Mouse (Mus musculus): Measurements from ENCODE around the gene Smpdl3a. TPM values are rescaled to one million over a fixed set of nuclear protein-coding genes. Genes with fewer than 3 reads are reported as not detected.

Gene Smpdl3a
- polyA plus RNA-seq, 1 experiment from 2014 or later, result 10.8 TPM

DNA sequence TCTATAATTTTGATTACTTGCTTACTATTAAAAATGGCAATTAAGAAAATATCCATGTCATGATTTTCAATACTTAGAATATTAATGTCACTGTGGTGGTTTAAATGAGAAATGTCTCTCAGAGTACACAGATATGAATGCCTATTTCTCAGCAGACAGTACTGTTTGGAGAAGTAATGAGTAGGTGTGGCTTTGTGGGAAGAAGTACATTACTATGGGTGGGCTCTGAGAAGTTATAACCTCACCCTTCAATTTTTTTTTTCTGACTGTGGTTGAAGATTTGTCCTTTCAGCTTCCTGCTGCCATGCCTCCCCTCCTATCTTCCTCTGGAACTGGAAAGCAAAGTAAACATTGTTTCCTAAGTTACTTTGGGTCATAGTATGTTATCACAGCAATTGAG is 41.8 kb downstream of the Smpdl3a start:
- no peak for DNase-seq (ENCODE audit: low spot score)
- H3K9me3 ChIP-seq, result no peaks in the 10 kb centered on the region
- peaks cover 18% of the 10 kb centered on the region for H3K27me3 ChIP-seq (ENCODE audit: insufficient read depth, poor library complexity, severe bottlenecking)
- no peak overlapping the region for H3K27ac ChIP-seq
- H3K4me1 ChIP-seq (replicated peaks), result no peaks in the 10 kb centered on the region
- H3K4me3 ChIP-seq, result no peak overlapping the region
- H3K36me3 ChIP-seq, result no peaks in the 10 kb centered on the region

- Histone ChIP-seq H3K4me1 (replicated peaks) (no peaks in the 10 kb centered on the region), H3K36me3 (no peaks in the 10 kb centered on the region), H3K4me3 (no peak overlapping the region), H3K27ac (no peak overlapping the region), H3K27me3 (ENCODE audit: insufficient read depth, poor library complexity, severe bottlenecking) (0 out of 2 replicates have a peak, but pooled peaks cover 7% of the 10 kb centered on the region), H3K9me3 (no peaks in the 10 kb centered on the region)
- WGBS, result 42% methylated on average over 8 of the region's 8 CpGs
- DNase-seq (ENCODE audit: low spot score), result peak; percentile 49
These were observed 47.7 kb downstream of the Smpdl3a start for GRCm38 (mm10) chr10:57841638-57842509.

DNA sequence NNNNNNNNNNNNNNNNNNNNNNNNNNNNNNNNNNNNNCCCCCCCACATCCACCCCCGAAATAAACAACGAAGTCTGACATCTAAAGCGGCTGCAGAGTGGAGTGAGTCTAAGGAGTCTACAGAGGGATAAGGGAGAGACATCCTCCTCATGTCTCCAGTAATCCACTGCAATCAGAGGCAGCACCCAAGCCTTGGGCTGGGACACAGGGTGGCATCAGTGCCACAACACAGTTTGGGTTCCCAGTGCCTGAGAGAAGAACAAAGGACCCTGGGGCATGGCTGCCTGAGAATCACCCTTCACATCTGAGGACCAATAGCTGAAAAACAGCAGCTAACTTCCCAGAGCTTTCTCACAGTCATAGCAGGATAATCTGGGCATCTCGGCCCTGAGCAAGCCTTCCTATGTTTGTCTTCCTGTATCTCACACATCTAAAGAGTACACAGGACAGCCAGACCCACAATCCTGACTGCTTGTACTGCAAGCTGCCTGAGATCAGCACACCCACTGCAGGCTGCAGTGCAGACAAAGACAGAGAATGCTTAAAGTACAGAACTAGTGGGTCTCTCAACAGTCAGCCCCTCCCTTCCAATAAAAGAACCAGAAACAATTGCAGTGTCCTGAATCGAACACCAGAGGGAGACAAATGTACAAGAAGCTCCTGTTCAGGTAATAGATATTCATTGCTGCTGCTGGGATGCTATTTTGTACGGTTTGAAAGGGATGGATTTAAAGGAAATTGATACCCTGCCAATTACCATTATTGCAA is 54.0 kb downstream of the Smpdl3a start:
- H3K9me3 ChIP-seq, result no peaks in the 10 kb centered on the region
- H3K36me3 ChIP-seq, result no peaks in the 10 kb centered on the region
- H3K4me1 ChIP-seq (replicated peaks), result no peaks in the 10 kb centered on the region
- H3K4me3 ChIP-seq, result no peak overlapping the region
- WGBS, result 66% methylated on average over 6 of the region's 6 CpGs
- H3K27me3 ChIP-seq (ENCODE audit: insufficient read depth, poor library complexity, severe bottlenecking), result no peaks in the 10 kb centered on the region
- peak; percentile 30 for DNase-seq (ENCODE audit: low spot score)
- no peak overlapping the region for H3K27ac ChIP-seq

Other genes starting within 250 kb of the Smpdl3a start
- gene Pkib, start 162.4 kb upstream of the Smpdl3a start, polyA plus RNA-seq (2016; fragmentation: Nextera tagmentation; extraction: Ambion mirVana), result 1.8 and 2.4 TPM in 2 replicates
- 518 and 856 TPM in 2 replicates for gene Fabp7, start 9.5 kb upstream of the Smpdl3a start, polyA plus RNA-seq (2016; fragmentation: Nextera tagmentation; extraction: Ambion mirVana)

Measured in hindbrain, embryonic 10.5 days (tissue).